Mouse (Mus musculus): Measurements from ENCODE around the gene Ccr4. TPM values are rescaled to one million over a fixed set of nuclear protein-coding genes. Genes with fewer than 3 reads are reported as not detected.

Ccr4 gene
- total RNA-seq, 2 experiments from 2014 or later, result not detected

GRCm38 (mm10) chr9:114468217-114468616 lies 36.5 kb downstream of the Ccr4 start:
- no peak for DNase-seq

- DNase-seq, result no peak
Observed at GRCm38 (mm10) chr9:114466871-114467270, 37.8 kb downstream of the Ccr4 start.

- DNase-seq, result no peak
Observed at GRCm38 (mm10) chr9:114465442-114465841, 39.3 kb downstream of the Ccr4 start.

GRCm38 (mm10) chr9:114462569-114462968 lies 42.1 kb downstream of the Ccr4 start:
- no peak for DNase-seq

- DNase-seq, result no peak
Observed at GRCm38 (mm10) chr9:114458436-114458835, 46.3 kb downstream of the Ccr4 start.

GRCm38 (mm10) chr9:114455420-114455819 lies 49.3 kb downstream of the Ccr4 start:
- no peak for DNase-seq

GRCm38 (mm10) chr9:114452418-114452817 lies 52.3 kb downstream of the Ccr4 start:
- no peak for DNase-seq

GRCm38 (mm10) chr9:114451615-114452014 lies 53.1 kb downstream of the Ccr4 start:
- no peak for DNase-seq

- no peak for DNase-seq
Observed at GRCm38 (mm10) chr9:114449120-114449754, 55.5 kb downstream of the Ccr4 start.

GRCm38 (mm10) chr9:114448700-114449099 lies 56.0 kb downstream of the Ccr4 start:
- DNase-seq, result no peak

- DNase-seq, result no peak
Observed at GRCm38 (mm10) chr9:114446887-114447286, 57.8 kb downstream of the Ccr4 start.

GRCm38 (mm10) chr9:114443351-114443750 lies 61.4 kb downstream of the Ccr4 start:
- DNase-seq, result no peak

GRCm38 (mm10) chr9:114442893-114443292 lies 61.8 kb downstream of the Ccr4 start:
- no peak for DNase-seq

GRCm38 (mm10) chr9:114442225-114442624 lies 62.5 kb downstream of the Ccr4 start:
- no peak for DNase-seq

GRCm38 (mm10) chr9:114440548-114440947 lies 64.2 kb downstream of the Ccr4 start:
- no peak for DNase-seq

Other genes with a start within 250 kb of the Ccr4 start
- not detected for gene Bcl2a1c, start 174.8 kb downstream of the Ccr4 start, total RNA-seq (2021)
- 1 to 10 TPM; 6.9 to 7.0 TPM for gene Crtap, start 114.2 kb downstream of the Ccr4 start, total RNA-seq (2021)
- gene Glb1, start 103.8 kb downstream of the Ccr4 start, total RNA-seq (2021), result 10 to 100 TPM; 20.6 to 21.9 TPM
- gene Tmppe, start 103.8 kb downstream of the Ccr4 start, total RNA-seq (2021), result 10 to 100 TPM in 1 of 2 experiments, 1 to 10 TPM in 1; 10.0 to 10.6 TPM
- not detected for gene C130032M10Rik, start 10.8 kb upstream of the Ccr4 start, total RNA-seq (2021)
- gene Trim71, start 59.5 kb upstream of the Ccr4 start, total RNA-seq (2021), result 1 to 10 TPM; 1.1 to 1.5 TPM
- 10 to 100 TPM; 56.1 to 57.3 TPM for gene Cnot10, start 135.3 kb upstream of the Ccr4 start, total RNA-seq (2021)
- gene Dync1li1, start 183.9 kb upstream of the Ccr4 start, total RNA-seq (2021), result 100 to 1,000 TPM in 1 of 2 experiments, 10 to 100 TPM in 1; 93.4 to 102 TPM
- gene Cmtm6, start 226.2 kb upstream of the Ccr4 start, total RNA-seq (2021), result 10 to 100 TPM; 22.1 to 22.4 TPM

All from layer of hippocampus, postnatal 36 days (tissue).